Mouse (Mus musculus): ENCODE results near the gene Foxe1. TPM values are rescaled to one million over a fixed set of nuclear protein-coding genes. Genes with fewer than 3 reads are reported as not detected.

Gene Foxe1
- polyA plus RNA-seq, 1 experiment from 2014 or later: not detected

- H3K4me3 ChIP-seq (ENCODE audit: low read depth, low read length): no peak overlapping the region
- no peak overlapping the region for H3K27ac ChIP-seq (ENCODE audit: low read length)
- no peaks in the 10 kb centered on the region for H3K36me3 ChIP-seq (ENCODE audit: control insufficient read depth, insufficient read depth)
- no peak overlapping the region for H3K4me2 ChIP-seq (ENCODE audit: low read depth, low read length)
- 44% methylated on average over 4 of the region's 4 CpGs for WGBS (ENCODE audit: insufficient replicate concordance)
- H3K9me3 ChIP-seq (replicated peaks; ENCODE audit: control insufficient read depth, low read length): no peaks in the 10 kb centered on the region
- H3K4me1 ChIP-seq (ENCODE audit: control insufficient read depth, low read depth, low read length): no peaks in the 10 kb centered on the region
- H3K27me3 ChIP-seq (ENCODE audit: control insufficient read depth, insufficient read depth, low read depth, low read length): no peaks in the 10 kb centered on the region; the same call in 1 of the 2 replicates
- H3K9ac ChIP-seq (ENCODE audit: low read depth, low read length): no peak overlapping the region
- ATAC-seq (ENCODE audit: low read depth): no peak
Observed at GRCm38 (mm10) chr4:46322715-46323114, 20.7 kb upstream of the Foxe1 start.

- H3K27ac ChIP-seq (ENCODE audit: low read length): no peak overlapping the region
- H3K4me3 ChIP-seq (ENCODE audit: low read depth, low read length): no peak overlapping the region
- no peak overlapping the region for H3K4me2 ChIP-seq (ENCODE audit: low read depth, low read length)
- no peaks in the 10 kb centered on the region for H3K36me3 ChIP-seq (ENCODE audit: control insufficient read depth, insufficient read depth)
- no peaks in the 10 kb centered on the region for H3K9me3 ChIP-seq (replicated peaks; ENCODE audit: control insufficient read depth, low read length)
- no peak for ATAC-seq (ENCODE audit: low read depth)
- H3K27me3 ChIP-seq (ENCODE audit: control insufficient read depth, insufficient read depth, low read depth, low read length): peaks cover 5% of the 10 kb centered on the region; the same call in 1 of the 2 replicates
- H3K9ac ChIP-seq (ENCODE audit: low read depth, low read length): no peak overlapping the region
- WGBS (ENCODE audit: insufficient replicate concordance): 47% methylated on average over 3 of the region's 3 CpGs
- no peaks in the 10 kb centered on the region for H3K4me1 ChIP-seq (ENCODE audit: control insufficient read depth, low read depth, low read length)
Observed at GRCm38 (mm10) chr4:46328906-46329305, 14.5 kb upstream of the Foxe1 start.

- 10% methylated on average over 1 of the region's 1 CpGs for WGBS (ENCODE audit: insufficient replicate concordance)
- peaks cover 50% of the 10 kb centered on the region for H3K27me3 ChIP-seq (ENCODE audit: control insufficient read depth, insufficient read depth, low read depth, low read length)
- ATAC-seq (ENCODE audit: low read depth): no peak
- no peaks in the 10 kb centered on the region for H3K36me3 ChIP-seq (ENCODE audit: control insufficient read depth, insufficient read depth)
- H3K4me3 ChIP-seq (ENCODE audit: low read depth, low read length): no peak overlapping the region
- H3K4me2 ChIP-seq (ENCODE audit: low read depth, low read length): no peak overlapping the region
- H3K27ac ChIP-seq (ENCODE audit: low read length): no peak overlapping the region
- no peaks in the 10 kb centered on the region for H3K4me1 ChIP-seq (ENCODE audit: control insufficient read depth, low read depth, low read length)
- no peak overlapping the region for H3K9ac ChIP-seq (ENCODE audit: low read depth, low read length)
- H3K9me3 ChIP-seq (replicated peaks; ENCODE audit: control insufficient read depth, low read length): no peaks in the 10 kb centered on the region
Observed at GRCm38 (mm10) chr4:46335846-46336245, 7.6 kb upstream of the Foxe1 start.

- Histone ChIP-seq H3K27ac (ENCODE audit: low read length) (no peak overlapping the region), H3K9ac (ENCODE audit: low read depth, low read length) (no peak overlapping the region), H3K9me3 (replicated peaks; ENCODE audit: control insufficient read depth, low read length) (no peaks in the 10 kb centered on the region), H3K36me3 (ENCODE audit: control insufficient read depth, insufficient read depth) (no peaks in the 10 kb centered on the region), H3K4me3 (ENCODE audit: low read depth, low read length) (no peak overlapping the region), H3K27me3 (ENCODE audit: control insufficient read depth, insufficient read depth, low read depth, low read length) (peaks cover 72% of the 10 kb centered on the region), H3K4me2 (ENCODE audit: low read depth, low read length) (no peak overlapping the region), H3K4me1 (ENCODE audit: control insufficient read depth, low read depth, low read length) (no peaks in the 10 kb centered on the region)
- ATAC-seq (ENCODE audit: low read depth): no peak
- 3% methylated on average over 3 of the region's 3 CpGs for WGBS (ENCODE audit: insufficient replicate concordance)
Observed at GRCm38 (mm10) chr4:46337990-46338389, 5.4 kb upstream of the Foxe1 start.

GRCm38 (mm10) chr4:46339026-46339425, 4.4 kb upstream of the Foxe1 start:
- ATAC-seq (ENCODE audit: low read depth): no peak
- H3K9ac ChIP-seq (ENCODE audit: low read depth, low read length): no peak overlapping the region
- H3K4me3 ChIP-seq (ENCODE audit: low read depth, low read length): no peak overlapping the region
- H3K4me1 ChIP-seq (ENCODE audit: control insufficient read depth, low read depth, low read length): no peaks in the 10 kb centered on the region; the same call in 1 of the 2 replicates
- WGBS (ENCODE audit: insufficient replicate concordance): 17% methylated on average over 10 of the region's 10 CpGs
- H3K27ac ChIP-seq (ENCODE audit: low read length): no peak overlapping the region
- no peaks in the 10 kb centered on the region for H3K9me3 ChIP-seq (replicated peaks; ENCODE audit: control insufficient read depth, low read length)
- H3K4me2 ChIP-seq (ENCODE audit: low read depth, low read length): no peak overlapping the region
- H3K36me3 ChIP-seq (ENCODE audit: control insufficient read depth, insufficient read depth): no peaks in the 10 kb centered on the region
- peaks cover 79% of the 10 kb centered on the region for H3K27me3 ChIP-seq (ENCODE audit: control insufficient read depth, insufficient read depth, low read depth, low read length)

GRCm38 (mm10) chr4:46339584-46339983, 3.8 kb upstream of the Foxe1 start:
- Histone ChIP-seq H3K9ac (ENCODE audit: low read depth, low read length) (no peak overlapping the region), H3K27ac (ENCODE audit: low read length) (no peak overlapping the region), H3K9me3 (replicated peaks; ENCODE audit: control insufficient read depth, low read length) (no peaks in the 10 kb centered on the region), H3K27me3 (ENCODE audit: control insufficient read depth, insufficient read depth, low read depth, low read length) (peaks cover 84% of the 10 kb centered on the region), H3K36me3 (ENCODE audit: control insufficient read depth, insufficient read depth) (no peaks in the 10 kb centered on the region), H3K4me2 (ENCODE audit: low read depth, low read length) (no peak overlapping the region), H3K4me1 (ENCODE audit: control insufficient read depth, low read depth, low read length) (peaks cover 3% of the 10 kb centered on the region; the same call in 1 of the 2 replicates), H3K4me3 (ENCODE audit: low read depth, low read length) (no peak overlapping the region)
- 2% methylated on average over 26 of the region's 26 CpGs for WGBS (ENCODE audit: insufficient replicate concordance)
- no peak for ATAC-seq (ENCODE audit: low read depth)

GRCm38 (mm10) chr4:46341831-46342680, 1.4 kb upstream of the Foxe1 start:
- no peaks in the 10 kb centered on the region for H3K9me3 ChIP-seq (replicated peaks; ENCODE audit: control insufficient read depth, low read length)
- WGBS (ENCODE audit: insufficient replicate concordance): 14% methylated on average over 22 of the region's 22 CpGs
- H3K36me3 ChIP-seq (ENCODE audit: control insufficient read depth, insufficient read depth): no peaks in the 10 kb centered on the region
- H3K9ac ChIP-seq (ENCODE audit: low read depth, low read length): no peak overlapping the region
- H3K4me1 ChIP-seq (ENCODE audit: control insufficient read depth, low read depth, low read length): peaks cover 5% of the 10 kb centered on the region; the same call in 1 of the 2 replicates
- H3K27me3 ChIP-seq (ENCODE audit: control insufficient read depth, insufficient read depth, low read depth, low read length): peaks cover 100% of the 10 kb centered on the region
- no peak overlapping the region for H3K4me3 ChIP-seq (ENCODE audit: low read depth, low read length)
- H3K4me2 ChIP-seq (ENCODE audit: low read depth, low read length): no peak overlapping the region
- no peak overlapping the region for H3K27ac ChIP-seq (ENCODE audit: low read length)
- no peak for ATAC-seq (ENCODE audit: low read depth)

GRCm38 (mm10) chr4:46342711-46343286, 610 bp upstream of the Foxe1 start:
- Histone ChIP-seq H3K36me3 (ENCODE audit: control insufficient read depth, insufficient read depth) (no peaks in the 10 kb centered on the region), H3K4me2 (ENCODE audit: low read depth, low read length) (no peak overlapping the region), H3K27ac (ENCODE audit: low read length) (no peak overlapping the region), H3K4me1 (ENCODE audit: control insufficient read depth, low read depth, low read length) (peaks cover 5% of the 10 kb centered on the region; the same call in 1 of the 2 replicates), H3K9ac (ENCODE audit: low read depth, low read length) (no peak overlapping the region), H3K27me3 (ENCODE audit: control insufficient read depth, insufficient read depth, low read depth, low read length) (peaks cover 100% of the 10 kb centered on the region), H3K9me3 (replicated peaks; ENCODE audit: control insufficient read depth, low read length) (no peaks in the 10 kb centered on the region), H3K4me3 (ENCODE audit: low read depth, low read length) (no peak overlapping the region)
- WGBS (ENCODE audit: insufficient replicate concordance): 2% methylated on average over 28 of the region's 28 CpGs
- no peak for ATAC-seq (ENCODE audit: low read depth)

GRCm38 (mm10) chr4:46344288-46344687, 879 bp downstream of the Foxe1 start:
- H3K4me1 ChIP-seq (ENCODE audit: control insufficient read depth, low read depth, low read length): peaks cover 5% of the 10 kb centered on the region; the same call in 1 of the 2 replicates
- H3K9ac ChIP-seq (ENCODE audit: low read depth, low read length): no peak overlapping the region
- H3K36me3 ChIP-seq (ENCODE audit: control insufficient read depth, insufficient read depth): no peaks in the 10 kb centered on the region
- H3K9me3 ChIP-seq (replicated peaks; ENCODE audit: control insufficient read depth, low read length): no peaks in the 10 kb centered on the region
- WGBS (ENCODE audit: insufficient replicate concordance): under 1% methylated on average over 51 of the region's 51 CpGs
- peaks cover 100% of the 10 kb centered on the region for H3K27me3 ChIP-seq (ENCODE audit: control insufficient read depth, insufficient read depth, low read depth, low read length)
- H3K27ac ChIP-seq (ENCODE audit: low read length): no peak overlapping the region
- ATAC-seq (ENCODE audit: low read depth): no peak
- peak overlapping the region; percentile 38 for H3K4me2 ChIP-seq (ENCODE audit: low read depth, low read length)
- peak overlapping the region; percentile 32 for H3K4me3 ChIP-seq (ENCODE audit: low read depth, low read length)

All from liver, embryonic 16.5 days (tissue).